Mouse (Mus musculus) neural tube, embryonic 13.5 days (tissue): ENCODE data around the gene Serpinb9b. TPM values are rescaled to one million over a fixed set of nuclear protein-coding genes. Genes with fewer than 3 reads are reported as not detected.
A peak's percentile ranks its signal among the peaks of the same experiment; 100 is the strongest.

Experiments used
- ATAC-seq: fragments of 200-750 bp; cut with Nextera tagmentation; 2 replicates; pipeline ENCODE4 v1.8.0; 2017; ENCODE audit warnings: low read depth, mild to moderate bottlenecking, moderate TSS enrichment, moderate library complexity
- H3K27ac ChIP-seq: fragments of 300-500 bp; sonication (generic); replicated peaks from 2 replicates; pipeline ENCODE4 v1.5.1; 2015; ENCODE audit warnings: moderate library complexity, mild to moderate bottlenecking, inconsistent platforms
- H3K27me3 ChIP-seq: fragments of 300-500 bp; sonication (generic); 2 replicates; pipeline ENCODE4 v1.6.1; 2015; ENCODE audit warnings: mild to moderate bottlenecking, inconsistent platforms
- H3K36me3 ChIP-seq: fragments of 300-500 bp; sonication (generic); 2 replicates; pipeline ENCODE4 v1.6.1; 2015; ENCODE audit warnings: mild to moderate bottlenecking, inconsistent platforms
- H3K4me1 ChIP-seq: fragments of 300-500 bp; sonication (generic); replicated peaks from 2 replicates; pipeline ENCODE4 v1.6.1; 2015; ENCODE audit warnings: inconsistent platforms
- H3K4me2 ChIP-seq: fragments of 300-500 bp; sonication (generic); 2 replicates; pipeline ENCODE4 v1.6.1; 2015; ENCODE audit warnings: inconsistent platforms, mild to moderate bottlenecking, moderate library complexity
- H3K4me3 ChIP-seq: fragments of 300-500 bp; sonication (generic); 2 replicates; pipeline ENCODE4 v1.5.1; 2015; ENCODE audit warnings: mild to moderate bottlenecking, inconsistent platforms
- H3K9ac ChIP-seq: fragments of 300-500 bp; sonication (generic); 2 replicates; pipeline ENCODE4 v1.6.1; 2015; ENCODE audit warnings: moderate library complexity, mild to moderate bottlenecking, inconsistent platforms
- H3K9me3 ChIP-seq: fragments of 300-500 bp; sonication (generic); 2 replicates; pipeline ENCODE4 v1.6.1; 2016; ENCODE audit warnings: inconsistent platforms
- WGBS: fragments of 180-500 bp; shearing (Covaris S2); methylation state at CpG from one replicate; pipeline ENCODE4 v1.1.7; 2015; 5-methylcytosine and 5-hydroxymethylcytosine counted together
- polyA plus RNA-seq: library from polyadenylated mRNA; unstranded; fragments of >200 nt; fragmentation: Nextera tagmentation; extraction: Ambion mirVana; gene quantifications from 2 replicates; pipeline ENCODE4 v1.2.1, GENCODE M21; 2015

Serpinb9b gene
- 0.29 and 0.52 TPM in 2 replicates for polyA plus RNA-seq

GRCm38 (mm10) chr13:33027244-33027643, at the start of gene Serpinb9b:
Gene Serpinb9b (plus strand): TSS chr13:33027416.
- Histone ChIP-seq H3K27me3 (no peaks in the 10 kb centered on the region), H3K27ac (no peak within 1 kb of the TSS), H3K9me3 (no peaks in the 10 kb centered on the region), H3K9ac (no peak within 1 kb of the TSS), H3K4me1 (no peaks in the 10 kb centered on the region), H3K36me3 (no peaks in the 10 kb centered on the region), H3K4me3 (no peak within 1 kb of the TSS), H3K4me2 (no peak within 1 kb of the TSS)
- 88% methylated on average over 2 of the region's 2 CpGs for WGBS
- no peak for ATAC-seq

- 81% methylated on average over 4 of the region's 4 CpGs for WGBS
- Histone ChIP-seq H3K4me1 (no peaks in the 10 kb centered on the region), H3K27ac (no peak overlapping the region), H3K9ac (no peak overlapping the region), H3K4me3 (no peak overlapping the region), H3K36me3 (no peaks in the 10 kb centered on the region), H3K9me3 (no peaks in the 10 kb centered on the region), H3K27me3 (no peaks in the 10 kb centered on the region), H3K4me2 (no peak overlapping the region)
- no peak for ATAC-seq
Observed at GRCm38 (mm10) chr13:32982556-32983042, 44.6 kb upstream of the Serpinb9b start.

- Histone ChIP-seq H3K9ac (no peak overlapping the region), H3K27ac (no peak overlapping the region), H3K4me1 (no peaks in the 10 kb centered on the region), H3K4me3 (no peak overlapping the region), H3K27me3 (no peaks in the 10 kb centered on the region), H3K36me3 (no peaks in the 10 kb centered on the region), H3K9me3 (no peaks in the 10 kb centered on the region), H3K4me2 (no peak overlapping the region)
- no peak for ATAC-seq
Observed at GRCm38 (mm10) chr13:32986256-32986655, 41.0 kb upstream of the Serpinb9b start.

- H3K27me3 ChIP-seq: no peaks in the 10 kb centered on the region
- no peaks in the 10 kb centered on the region for H3K4me1 ChIP-seq
- whole genome bisulfite sequencing: 77% methylated on average over 10 of the region's 10 CpGs
- no peak overlapping the region for H3K4me3 ChIP-seq
- H3K27ac ChIP-seq: no peak overlapping the region
- H3K9me3 ChIP-seq: no peaks in the 10 kb centered on the region
- no peak for ATAC-seq
- H3K4me2 ChIP-seq: no peak overlapping the region
- no peaks in the 10 kb centered on the region for H3K36me3 ChIP-seq
- H3K9ac ChIP-seq: no peak overlapping the region
Observed at GRCm38 (mm10) chr13:32993152-32993893, 33.9 kb upstream of the Serpinb9b start.

- 76% methylated on average over 2 of the region's 2 CpGs for WGBS
- Histone ChIP-seq H3K27me3 (no peaks in the 10 kb centered on the region), H3K4me2 (no peak overlapping the region), H3K4me1 (no peaks in the 10 kb centered on the region), H3K27ac (no peak overlapping the region), H3K9me3 (no peaks in the 10 kb centered on the region), H3K4me3 (no peak overlapping the region), H3K9ac (no peak overlapping the region), H3K36me3 (no peaks in the 10 kb centered on the region)
- no peak for ATAC-seq
Observed at GRCm38 (mm10) chr13:32993894-32994242, 33.3 kb upstream of the Serpinb9b start.

- Histone ChIP-seq H3K4me2 (no peak overlapping the region), H3K9ac (no peak overlapping the region), H3K27me3 (no peaks in the 10 kb centered on the region), H3K36me3 (no peaks in the 10 kb centered on the region), H3K27ac (no peak overlapping the region), H3K4me3 (no peak overlapping the region), H3K4me1 (no peaks in the 10 kb centered on the region), H3K9me3 (no peaks in the 10 kb centered on the region)
- ATAC-seq: no peak
- WGBS: 71% methylated on average over 4 of the region's 4 CpGs
Observed at GRCm38 (mm10) chr13:32995051-32995450, 32.2 kb upstream of the Serpinb9b start.

GRCm38 (mm10) chr13:33001341-33001740, 25.9 kb upstream of the Serpinb9b start:
- Histone ChIP-seq H3K9ac (no peak overlapping the region), H3K27ac (no peak overlapping the region), H3K4me1 (peaks cover 8% of the 10 kb centered on the region; the same call in 1 of the 2 replicates), H3K36me3 (no peaks in the 10 kb centered on the region), H3K27me3 (no peaks in the 10 kb centered on the region), H3K4me3 (no peak overlapping the region), H3K9me3 (no peaks in the 10 kb centered on the region), H3K4me2 (no peak overlapping the region)
- 89% methylated on average over 5 of the region's 5 CpGs for WGBS
- no peak for ATAC-seq

GRCm38 (mm10) chr13:33002950-33003349, 24.3 kb upstream of the Serpinb9b start, which contains the start of gene Serpinb9:
Gene Serpinb9 (plus strand): TSS chr13:33003250.
- H3K27me3 ChIP-seq: no peaks in the 10 kb centered on the region
- no peaks in the 10 kb centered on the region for H3K36me3 ChIP-seq
- H3K9ac ChIP-seq: 0 out of 2 replicates have a peak within 1 kb of the TSS, but pooled peaks have one; percentile 35
- no peak for ATAC-seq
- H3K4me2 ChIP-seq: peak within 1 kb of the TSS; percentile 42
- no peaks in the 10 kb centered on the region for H3K9me3 ChIP-seq
- 79% methylated on average over 3 of the region's 3 CpGs for WGBS
- peaks cover 8% of the 10 kb centered on the region; the same call in 1 of the 2 replicates for H3K4me1 ChIP-seq
- H3K27ac ChIP-seq: no peak within 1 kb of the TSS
- peak within 1 kb of the TSS; percentile 20; the same call in 1 of the 2 replicates for H3K4me3 ChIP-seq

- Histone ChIP-seq H3K9ac (peak overlapping the region; percentile 35; the same call in 1 of the 2 replicates), H3K4me2 (peak overlapping the region; percentile 42), H3K9me3 (no peaks in the 10 kb centered on the region), H3K36me3 (no peaks in the 10 kb centered on the region), H3K4me3 (peak overlapping the region; percentile 20), H3K27ac (no peak overlapping the region), H3K4me1 (peaks cover 8% of the 10 kb centered on the region; the same call in 1 of the 2 replicates), H3K27me3 (no peaks in the 10 kb centered on the region)
- WGBS: 76% methylated on average over 9 of the region's 9 CpGs
- ATAC-seq: no peak
Observed at GRCm38 (mm10) chr13:33003523-33004413, 23.4 kb upstream of the Serpinb9b start.

- no peaks in the 10 kb centered on the region for H3K27me3 ChIP-seq
- ATAC-seq: peak; percentile 83; the same call in 1 of the 2 replicates
- H3K9me3 ChIP-seq: no peaks in the 10 kb centered on the region
- H3K4me1 ChIP-seq: peaks cover 8% of the 10 kb centered on the region; the same call in 1 of the 2 replicates
- H3K9ac ChIP-seq: peak overlapping the region; percentile 35; the same call in 1 of the 2 replicates
- H3K4me3 ChIP-seq: peak overlapping the region; percentile 20
- no peaks in the 10 kb centered on the region for H3K36me3 ChIP-seq
- 0 out of 2 replicates have a peak overlapping the region, but pooled peaks have one; percentile 29 for H3K27ac ChIP-seq
- WGBS: 25% methylated on average over 12 of the region's 12 CpGs
- peak overlapping the region; percentile 42 for H3K4me2 ChIP-seq
Observed at GRCm38 (mm10) chr13:33004414-33005105, 22.7 kb upstream of the Serpinb9b start.

GRCm38 (mm10) chr13:33005501-33006075, 21.6 kb upstream of the Serpinb9b start:
- Histone ChIP-seq H3K4me1 (peaks cover 8% of the 10 kb centered on the region; the same call in 1 of the 2 replicates), H3K9me3 (no peaks in the 10 kb centered on the region), H3K4me3 (no peak overlapping the region), H3K4me2 (no peak overlapping the region), H3K27me3 (no peaks in the 10 kb centered on the region), H3K9ac (no peak overlapping the region), H3K36me3 (no peaks in the 10 kb centered on the region), H3K27ac (no peak overlapping the region)
- WGBS: 60% methylated on average over 2 of the region's 2 CpGs
- no peak for ATAC-seq
